Mouse (Mus musculus) adipocyte (in vitro differentiated cells): ENCODE results near the gene Rnd1.

Experiments
- DNase-seq: peaks from one replicate; pipeline ENCODE4 v3.0.0-alpha.2; 2016; ENCODE audit warnings: low spot score

Rnd1 gene

DNA sequence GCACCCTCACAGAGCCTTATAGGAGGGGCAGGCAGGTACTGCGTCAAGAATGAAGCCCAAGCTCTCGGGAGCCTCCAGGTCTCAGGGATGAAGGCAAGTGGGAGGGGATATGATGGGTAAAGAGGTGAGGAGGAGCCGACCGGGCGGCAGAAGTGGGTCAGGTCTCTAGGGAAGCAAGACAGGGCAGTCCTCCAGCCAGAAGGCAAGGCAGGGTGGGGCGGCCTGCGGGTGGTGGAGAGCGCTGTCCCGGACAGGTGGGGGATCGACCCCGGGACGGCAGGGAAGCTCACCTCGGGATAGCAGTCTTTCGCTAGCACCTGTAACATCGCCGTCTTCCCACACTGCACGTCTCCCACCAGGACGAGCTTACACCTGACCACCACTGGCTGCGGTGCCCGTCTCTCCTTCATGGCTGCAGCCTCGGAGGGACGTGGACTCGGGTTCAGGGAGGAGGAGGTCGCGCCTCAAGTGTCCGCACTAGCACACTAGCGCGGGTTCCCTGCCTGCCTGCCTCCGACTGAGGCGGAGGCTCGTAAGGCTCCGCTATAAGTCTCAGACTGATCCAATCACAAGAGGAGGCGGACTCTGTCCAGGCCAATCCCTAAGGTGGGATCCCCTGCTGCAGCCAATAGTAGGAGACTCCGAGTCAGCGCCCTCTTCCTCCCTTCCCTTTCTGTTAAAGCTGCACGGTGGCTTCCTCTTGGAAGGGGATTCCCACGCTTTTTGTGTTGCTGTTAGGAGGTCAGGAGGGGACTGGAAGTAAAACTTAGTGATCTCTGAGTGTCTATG is at the start of gene Rnd1:
Rnd1 (minus strand) TSS at position 522 of the 789 bp plus-strand sequence.
- peak; percentile 69 for DNase-seq

DNA sequence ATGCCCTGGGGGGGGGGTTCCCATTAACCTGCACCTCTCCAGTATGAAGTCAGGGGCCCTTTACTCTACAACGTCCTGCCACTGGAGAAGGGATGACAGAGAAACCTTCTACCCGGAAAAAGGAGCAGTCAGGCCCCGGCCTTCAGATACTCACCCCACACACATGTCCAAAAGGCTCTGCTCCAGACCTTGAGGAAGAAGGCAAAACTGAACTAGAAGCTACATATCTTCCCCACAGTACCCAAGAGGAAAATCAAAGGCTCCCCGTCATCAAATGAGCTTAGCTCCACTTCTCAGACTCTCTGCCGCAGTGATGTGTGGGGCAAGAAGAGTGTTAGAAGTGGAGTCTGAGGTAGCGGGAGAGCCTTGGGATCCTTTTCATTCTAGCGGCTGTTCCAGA is 49.5 kb upstream of the Rnd1 start:
- DNase-seq: no peak

DNA sequence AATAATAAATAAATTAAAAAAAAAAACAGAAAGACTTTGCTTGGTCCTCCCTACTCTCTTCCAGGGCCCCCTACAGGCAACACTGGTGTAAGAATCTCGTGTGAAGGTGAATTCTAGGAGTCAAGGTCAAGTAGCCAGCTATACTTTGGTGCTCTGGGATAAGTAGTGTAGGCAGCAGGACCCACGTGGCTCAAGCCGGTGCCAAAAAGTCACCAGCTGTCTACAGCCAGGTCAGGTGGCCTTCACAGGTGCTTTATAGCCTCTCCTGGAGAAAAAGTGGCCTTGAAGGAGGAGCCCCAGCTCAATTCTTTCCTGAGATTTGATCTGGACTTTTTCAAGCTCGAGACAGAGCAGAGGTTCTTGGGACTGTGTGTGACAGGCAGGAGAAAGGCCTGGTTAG is 48.8 kb upstream of the Rnd1 start:
- DNase-seq: no peak

DNA sequence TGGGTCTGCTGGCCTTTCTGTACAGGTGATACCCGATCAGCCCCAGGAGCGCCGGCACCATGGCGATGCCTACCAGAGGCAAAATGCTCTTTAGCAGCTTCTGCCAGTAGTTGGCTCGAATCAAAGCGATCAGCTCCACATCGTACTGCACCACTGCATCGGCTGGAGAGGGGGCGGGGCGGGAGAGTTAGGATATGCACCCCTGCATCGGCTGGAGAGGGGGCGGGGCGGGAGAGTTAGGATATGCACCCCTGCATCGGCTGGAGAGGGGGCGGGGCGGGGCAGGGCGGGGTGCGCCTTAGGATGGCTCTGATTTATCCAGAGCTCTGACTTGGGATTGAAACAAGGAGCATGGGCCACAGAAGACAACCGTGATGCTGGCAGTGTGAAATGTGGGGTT is 47.2 kb upstream of the Rnd1 start:
- DNase-seq: no peak

DNA sequence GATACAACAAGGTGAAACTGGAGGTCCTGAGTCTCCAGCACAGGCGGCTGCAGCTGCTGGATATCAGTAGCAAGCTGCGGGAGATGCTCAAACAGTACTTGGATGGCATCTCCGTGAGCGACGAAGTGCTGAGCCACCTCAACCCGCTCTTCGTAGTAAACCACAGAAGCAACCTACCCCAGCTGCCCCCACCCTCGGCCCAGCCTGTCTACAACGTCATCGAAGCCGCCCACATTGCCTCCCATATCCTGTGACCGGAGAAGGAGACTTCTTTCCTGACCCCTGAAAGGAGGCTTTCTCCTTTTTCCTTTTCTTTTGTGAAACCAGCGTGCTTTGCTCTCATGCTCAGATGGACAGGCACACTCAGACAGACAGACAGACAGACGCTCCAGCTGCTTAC is 45.6 kb upstream of the Rnd1 start:
- no peak for DNase-seq

DNA sequence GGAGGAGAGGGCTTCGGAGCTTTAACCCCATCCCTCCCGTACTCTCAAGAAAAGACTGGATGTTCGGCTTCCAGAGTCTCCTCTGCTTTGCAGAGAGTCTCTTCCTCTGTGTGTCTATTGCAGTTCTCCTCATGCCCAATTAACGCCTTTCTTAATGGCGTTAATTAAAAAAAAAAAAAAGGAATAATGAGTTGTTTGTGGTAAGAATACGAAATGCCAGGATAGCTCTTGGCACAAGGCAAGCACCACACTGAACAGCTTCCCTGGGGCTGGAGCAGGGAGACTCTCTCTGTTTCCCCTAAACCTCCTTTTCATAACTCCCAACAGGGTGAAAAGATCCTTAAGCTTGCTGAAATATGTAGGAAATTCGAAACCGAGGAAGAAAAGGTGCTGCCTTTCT is 44.9 kb upstream of the Rnd1 start:
- DNase-seq: no peak

DNA sequence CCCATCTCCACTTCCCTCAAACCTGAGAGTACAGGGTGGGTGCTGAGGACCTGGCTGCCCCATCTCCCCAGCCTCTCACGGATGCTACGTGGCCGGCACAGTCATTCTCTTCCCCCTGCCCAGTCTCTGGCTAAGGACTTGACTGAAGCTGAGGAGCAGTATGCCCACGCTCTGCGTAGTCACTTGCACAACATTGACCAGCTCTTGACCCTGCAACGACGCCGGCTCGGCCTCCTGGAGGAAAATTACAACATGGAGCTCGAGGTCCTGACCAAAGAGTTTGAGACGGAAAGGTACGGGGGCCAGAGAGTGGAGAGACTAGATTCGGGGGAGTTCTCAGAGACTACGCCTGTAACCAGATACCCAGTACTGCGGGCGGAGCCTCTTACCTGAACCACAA is 40.0 kb upstream of the Rnd1 start:
- no peak for DNase-seq

DNA sequence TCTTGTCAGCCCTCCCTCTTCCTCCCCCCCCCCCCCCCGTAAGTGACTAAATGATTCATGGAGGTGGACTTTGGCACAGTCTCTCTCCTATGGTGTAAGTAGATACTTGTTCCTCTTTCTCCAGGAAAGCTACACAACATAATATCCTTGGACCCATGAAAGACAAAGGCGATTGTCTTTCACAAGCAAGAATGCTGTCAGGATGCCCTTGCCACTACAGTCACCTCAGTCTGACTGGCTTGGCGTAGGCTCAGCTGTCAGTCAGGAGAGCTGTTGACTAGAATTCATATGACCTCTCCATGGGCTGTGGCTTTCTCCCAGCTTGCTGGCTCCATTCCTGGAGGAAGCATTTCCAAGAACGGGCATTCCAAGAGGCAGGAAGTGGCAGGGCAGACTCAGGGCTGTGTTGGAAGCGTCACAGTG is 37.0 kb upstream of the Rnd1 start:
- peak; percentile 96 for DNase-seq

DNA sequence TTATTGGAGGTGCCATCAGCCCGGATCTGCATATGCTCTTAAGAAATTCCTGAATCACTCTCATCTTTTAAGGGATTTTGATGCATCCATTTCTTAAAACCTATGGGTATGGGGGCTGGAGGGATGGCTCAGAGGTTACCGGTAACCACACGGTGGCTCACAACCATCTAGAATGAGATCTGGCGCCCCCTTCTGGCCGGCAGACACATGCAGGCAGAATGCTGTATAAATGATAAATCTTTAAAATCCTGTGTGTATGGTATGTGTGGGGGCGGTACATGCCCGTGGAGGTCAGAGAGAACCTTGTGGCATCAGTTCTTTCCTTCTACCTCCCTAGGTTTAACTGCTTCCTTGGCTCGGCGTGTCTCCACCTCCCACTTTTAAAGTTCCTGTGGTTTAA is 33.2 kb upstream of the Rnd1 start:
- no peak for DNase-seq

DNA sequence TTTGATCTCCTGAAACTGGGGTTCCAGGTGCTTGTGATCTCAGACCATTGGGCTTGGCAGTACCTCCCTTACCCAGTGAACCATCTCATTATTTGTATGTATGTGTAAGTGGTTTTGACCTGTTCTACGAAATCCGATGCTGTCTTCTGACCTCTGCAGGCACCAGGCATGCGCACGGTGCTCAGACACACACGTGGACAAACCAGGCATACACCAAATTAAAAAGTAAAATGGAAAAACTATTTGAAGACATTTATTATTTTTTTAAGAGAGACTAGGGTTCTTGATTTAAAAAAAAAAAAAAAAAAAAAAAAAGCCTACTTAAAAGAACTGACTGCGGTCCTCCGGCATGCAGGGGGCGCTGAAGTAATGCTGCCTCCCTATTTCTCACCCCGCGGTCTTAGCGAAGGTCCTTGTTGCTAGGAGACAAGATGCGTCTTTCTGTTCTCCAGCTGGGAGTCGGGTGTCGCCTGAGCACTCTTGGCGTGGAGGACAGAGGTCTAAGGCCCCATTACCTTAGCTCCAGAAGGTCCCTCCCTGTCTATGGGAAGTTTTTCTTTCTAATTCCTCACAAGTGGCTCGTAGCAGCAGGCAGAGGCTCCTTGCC is 30.6 kb upstream of the Rnd1 start, which contains the start of gene Ccdc65:
Ccdc65 (plus strand) TSS at position 442 of the 607 bp plus-strand sequence.
- DNase-seq: peak; percentile 75

DNA sequence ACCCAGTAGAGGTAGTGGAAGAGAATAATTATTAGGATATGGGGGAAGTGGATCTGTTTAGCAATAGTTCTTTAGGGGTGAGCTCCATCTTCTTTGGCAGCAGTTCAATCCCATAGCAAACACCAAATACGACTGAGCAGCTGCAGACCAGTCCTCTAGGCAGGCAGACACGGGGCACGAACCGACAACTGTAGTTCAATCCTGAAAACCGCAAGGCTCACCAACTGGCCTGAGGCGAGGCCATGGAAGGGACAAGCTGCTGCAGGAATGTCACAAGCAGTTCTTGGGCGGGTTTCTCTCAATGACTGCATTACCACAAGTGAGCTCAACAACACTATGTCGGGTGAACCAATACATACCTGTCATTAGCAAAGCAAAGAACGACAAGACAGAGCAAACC is 27.1 kb upstream of the Rnd1 start:
- no peak for DNase-seq

DNA sequence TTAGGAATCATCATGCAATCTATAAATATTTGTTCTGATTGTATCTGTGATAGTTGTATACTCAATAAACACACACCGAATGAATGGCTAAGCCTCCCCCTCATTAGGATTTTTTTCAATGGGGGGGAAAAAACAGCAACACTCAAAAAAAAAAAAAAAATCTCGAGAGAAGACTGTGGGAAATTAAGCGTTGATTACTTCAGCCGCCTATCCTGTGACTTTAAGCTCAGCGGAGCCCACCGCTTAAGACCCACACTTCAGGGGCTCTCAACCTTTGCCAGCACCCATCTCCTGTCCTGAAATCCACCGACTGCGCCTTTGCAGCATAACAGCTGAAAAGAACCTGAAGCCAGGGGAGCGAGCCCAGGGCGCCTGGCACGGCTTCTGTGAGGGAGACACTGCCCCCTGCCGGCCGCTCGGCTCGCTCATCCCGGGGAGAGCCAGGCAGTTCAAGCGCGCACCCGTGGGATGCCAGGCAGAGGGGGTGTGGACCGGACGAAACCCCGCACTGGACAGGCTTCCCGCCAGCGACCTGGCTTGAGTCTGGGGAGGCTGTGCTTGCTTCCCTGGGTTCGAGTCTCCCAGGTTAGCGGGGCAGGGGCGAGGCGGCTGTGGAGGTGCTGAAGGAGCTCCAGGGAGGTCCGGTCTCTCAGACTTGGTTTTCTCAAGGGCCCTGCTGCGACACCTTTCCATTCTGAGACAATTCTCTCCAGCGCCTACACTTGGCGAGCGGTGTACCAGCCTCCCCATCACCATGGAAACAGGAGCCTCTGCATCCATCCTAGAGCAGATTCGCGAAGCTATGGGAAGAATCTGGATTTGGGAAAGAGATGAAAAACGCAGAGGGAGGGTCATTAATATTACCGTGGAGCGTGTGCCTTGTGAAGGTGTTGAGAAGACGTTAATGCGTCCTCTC is 22.2 kb upstream of the Rnd1 start:
- DNase-seq: peak; percentile 74

DNA sequence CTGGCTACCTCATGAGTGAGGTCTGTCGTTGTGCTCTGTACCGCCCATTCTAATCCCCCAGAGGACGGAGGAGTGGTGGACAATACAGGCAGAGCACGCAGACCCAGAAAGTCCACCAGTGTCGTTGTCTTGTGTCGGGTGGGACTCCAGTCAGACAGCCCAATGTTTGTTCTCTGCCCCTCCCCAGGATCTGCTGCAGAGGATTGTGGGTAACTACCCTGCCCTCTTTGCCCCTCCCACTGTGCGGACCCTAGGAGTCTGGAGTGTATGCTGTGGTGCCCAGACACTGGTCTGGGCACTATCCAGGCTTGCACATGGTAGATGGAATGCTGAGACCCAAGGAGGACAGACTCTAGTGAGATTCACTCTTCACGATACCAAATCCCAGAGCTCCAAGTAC is 19.0 kb upstream of the Rnd1 start:
- DNase-seq: no peak

DNA sequence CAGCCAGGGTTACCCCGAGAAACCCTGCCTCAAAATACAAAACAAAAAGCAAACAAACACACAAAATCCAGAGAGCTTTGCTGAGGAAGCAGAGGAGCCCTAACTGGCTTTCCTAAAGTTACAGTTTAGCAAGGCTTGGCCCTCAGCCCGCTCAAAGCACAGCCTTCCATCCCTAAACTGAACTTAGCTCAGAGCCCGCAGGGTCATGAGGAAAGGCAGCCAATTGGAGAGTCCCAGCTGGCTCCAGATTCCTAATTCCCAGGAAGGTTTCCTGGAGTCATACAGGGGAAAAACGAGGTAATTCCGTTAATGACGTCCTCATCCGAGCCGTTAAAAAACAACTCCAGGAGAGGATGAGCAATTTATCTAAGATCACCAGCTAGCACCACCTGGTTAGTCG is 18.5 kb upstream of the Rnd1 start:
- DNase-seq: peak; percentile 63

DNA sequence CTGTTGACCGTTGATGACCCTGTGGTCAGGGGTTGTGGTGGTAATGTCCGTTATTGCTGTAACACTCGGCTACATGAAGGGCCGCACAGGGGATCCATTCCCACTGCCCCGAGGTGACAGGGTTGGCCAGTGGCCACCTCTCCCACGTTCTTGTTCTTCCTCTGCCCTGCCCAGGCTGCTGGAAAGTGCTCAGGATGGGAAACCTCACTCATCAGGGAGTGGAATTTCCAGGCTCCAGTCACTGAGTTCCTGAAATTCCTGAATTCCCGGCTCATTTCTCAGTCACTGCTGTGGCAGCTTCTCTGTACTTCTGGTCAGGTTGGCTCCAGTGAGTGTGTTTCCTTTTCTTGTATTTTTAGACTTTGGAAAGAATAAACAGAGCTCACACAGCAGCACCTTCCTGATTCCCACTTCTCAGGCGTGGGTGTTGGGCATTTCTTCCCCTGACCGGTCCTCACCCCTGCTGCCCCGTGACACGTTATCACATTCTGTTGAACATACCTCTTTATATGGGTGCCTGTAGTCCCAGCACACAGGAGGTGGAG is 15.0 kb upstream of the Rnd1 start:
- no peak for DNase-seq

DNA sequence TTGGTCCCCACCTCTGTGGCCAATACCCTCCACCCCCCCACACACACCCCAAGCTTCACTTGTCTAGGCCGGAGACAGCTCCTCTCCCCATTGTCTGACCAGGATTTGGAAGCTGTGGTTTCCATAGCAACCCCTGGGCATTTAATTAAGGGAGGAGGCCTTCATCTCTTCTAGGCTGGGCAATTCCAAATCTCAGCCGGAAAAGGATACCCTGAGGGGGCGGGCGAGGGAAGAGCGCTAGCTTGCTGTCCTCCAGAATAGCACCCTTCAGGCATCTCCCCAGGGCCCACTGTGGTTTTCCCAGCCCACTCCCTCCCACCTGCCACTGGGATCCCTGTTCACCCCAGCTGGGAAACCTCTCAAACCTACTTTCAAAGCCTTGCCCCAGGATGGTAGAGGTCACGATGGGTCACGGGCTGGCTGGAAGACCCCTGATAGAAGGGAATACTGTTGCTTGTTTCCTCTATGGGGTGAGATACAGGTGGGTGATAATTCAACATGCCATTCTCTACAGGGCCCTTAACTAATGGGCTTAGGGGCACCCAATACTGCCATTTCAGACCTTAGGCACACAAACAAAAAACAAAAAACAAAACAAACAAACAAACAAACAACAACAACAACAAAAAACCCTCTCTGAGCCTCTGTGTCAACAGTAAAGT is 14.4 kb upstream of the Rnd1 start:
- DNase-seq: no peak

DNA sequence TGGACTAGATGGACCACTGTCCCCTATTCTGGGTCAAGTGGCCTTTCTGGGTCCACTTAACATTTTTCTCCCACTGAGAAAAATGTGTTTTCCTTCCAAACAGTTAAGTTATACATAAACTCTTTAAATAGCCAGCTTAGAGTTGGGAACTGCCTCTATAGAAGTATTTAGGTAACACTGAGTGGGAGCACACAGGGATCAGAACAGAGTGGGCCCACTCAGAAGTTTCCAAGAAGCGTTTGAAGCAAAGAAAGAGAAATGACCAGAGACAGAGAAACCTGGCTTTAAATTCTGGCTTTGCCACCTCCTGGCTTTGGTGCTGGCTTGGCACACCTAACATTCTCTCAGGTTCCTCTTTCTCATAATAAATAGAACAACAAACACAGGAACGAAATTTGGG is 12.4 kb upstream of the Rnd1 start:
- no peak for DNase-seq

DNA sequence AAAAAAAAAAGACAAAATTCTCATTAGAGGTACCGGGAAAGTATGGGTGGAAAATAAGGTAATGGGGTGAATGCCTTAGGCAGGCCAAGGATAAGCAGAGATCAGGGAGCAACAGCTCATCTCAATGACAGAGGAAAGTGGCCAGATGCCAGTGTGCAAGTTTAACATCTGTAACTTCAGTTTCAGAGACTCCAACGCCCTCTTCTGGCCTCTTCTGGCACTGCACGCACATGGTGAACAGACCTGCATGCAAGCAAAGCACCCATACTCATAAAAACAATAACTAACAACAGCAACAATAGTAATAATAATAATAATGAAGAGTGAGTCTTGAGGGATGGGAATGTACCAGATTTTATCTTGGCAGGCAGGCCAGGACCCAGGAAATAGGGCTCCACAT is 8.7 kb upstream of the Rnd1 start:
- no peak for DNase-seq

DNA sequence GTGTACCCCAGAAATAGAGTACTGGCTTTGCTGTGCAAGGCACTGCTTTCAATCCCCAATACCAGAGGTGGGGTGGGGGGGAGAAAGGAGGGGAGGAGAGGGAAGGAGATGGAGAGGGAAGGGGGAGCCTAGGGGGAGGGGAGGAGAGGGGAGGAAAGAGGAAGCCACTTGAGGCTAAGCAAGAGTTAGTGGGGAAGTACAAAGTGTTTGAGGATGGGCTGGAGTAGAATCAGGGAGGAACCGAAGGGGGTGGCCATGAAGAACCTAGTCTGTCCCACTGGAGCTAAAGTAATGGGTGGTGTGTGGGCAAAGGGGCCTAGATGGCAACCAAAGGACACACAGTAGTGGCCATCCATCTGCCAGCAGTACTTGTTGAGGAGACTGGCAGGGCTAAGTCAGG is 6.5 kb upstream of the Rnd1 start:
- DNase-seq: no peak

DNA sequence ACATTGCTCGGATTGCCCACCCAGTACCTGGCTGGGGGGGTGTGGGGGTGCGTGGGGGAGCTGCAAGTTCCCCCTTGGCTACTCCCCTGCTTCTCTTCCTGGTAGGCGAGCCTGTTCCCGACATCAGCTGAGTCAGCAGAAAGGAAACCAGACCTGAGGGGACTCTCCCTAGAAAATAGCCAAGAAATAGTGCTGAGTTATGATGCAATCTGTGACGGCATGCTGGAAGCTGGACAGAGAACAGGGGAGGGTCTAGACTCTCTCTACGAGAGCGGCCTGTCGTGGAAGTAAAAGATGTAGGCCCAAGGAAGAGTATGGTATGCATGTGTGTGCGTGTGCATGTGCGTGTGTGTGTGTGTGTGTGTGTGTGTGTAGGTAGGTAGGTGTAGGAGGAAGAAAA is 5.9 kb upstream of the Rnd1 start:
- DNase-seq: peak; percentile 46

DNA sequence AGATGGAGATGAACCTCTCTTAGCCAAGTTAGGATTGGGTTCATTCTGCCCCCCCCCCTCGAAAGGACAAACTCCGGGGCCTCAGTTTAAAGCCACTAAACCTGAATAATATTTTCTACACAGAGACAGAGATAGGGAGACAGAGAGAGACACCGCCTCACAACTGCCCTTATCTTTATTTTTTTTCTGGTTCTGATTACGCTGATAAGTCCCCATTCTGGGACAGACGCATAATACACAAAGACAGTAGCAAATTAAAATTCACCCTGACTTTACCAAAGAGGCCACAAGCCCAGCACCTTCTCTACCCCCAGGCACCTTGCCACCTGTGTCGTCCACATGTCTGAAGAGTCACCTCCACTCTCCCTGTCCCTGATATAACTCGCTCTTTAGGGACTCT is 4.4 kb upstream of the Rnd1 start:
- no peak for DNase-seq

DNA sequence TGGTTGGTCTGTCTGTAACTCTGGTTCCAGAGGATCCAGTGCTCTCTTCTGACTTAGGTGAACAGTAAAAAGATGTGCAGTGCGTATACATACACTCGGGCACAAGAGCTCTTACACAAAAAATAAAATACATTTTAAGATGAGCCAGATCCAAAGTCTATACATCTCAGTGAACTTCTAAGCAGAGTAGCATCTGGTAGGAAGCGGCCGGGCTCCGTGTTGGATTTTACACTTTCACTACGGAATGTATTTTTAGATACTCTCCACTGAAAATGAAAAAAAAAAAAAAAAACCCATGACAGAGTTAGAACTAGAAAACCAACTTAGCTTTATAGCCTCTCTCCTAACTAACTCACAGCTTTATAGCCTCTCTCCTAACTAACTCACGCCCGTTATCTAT is 3.4 kb upstream of the Rnd1 start:
- no peak for DNase-seq
